Mouse (Mus musculus): Measurements from ENCODE around the gene Itsn1.

The Itsn1 gene

DNA sequence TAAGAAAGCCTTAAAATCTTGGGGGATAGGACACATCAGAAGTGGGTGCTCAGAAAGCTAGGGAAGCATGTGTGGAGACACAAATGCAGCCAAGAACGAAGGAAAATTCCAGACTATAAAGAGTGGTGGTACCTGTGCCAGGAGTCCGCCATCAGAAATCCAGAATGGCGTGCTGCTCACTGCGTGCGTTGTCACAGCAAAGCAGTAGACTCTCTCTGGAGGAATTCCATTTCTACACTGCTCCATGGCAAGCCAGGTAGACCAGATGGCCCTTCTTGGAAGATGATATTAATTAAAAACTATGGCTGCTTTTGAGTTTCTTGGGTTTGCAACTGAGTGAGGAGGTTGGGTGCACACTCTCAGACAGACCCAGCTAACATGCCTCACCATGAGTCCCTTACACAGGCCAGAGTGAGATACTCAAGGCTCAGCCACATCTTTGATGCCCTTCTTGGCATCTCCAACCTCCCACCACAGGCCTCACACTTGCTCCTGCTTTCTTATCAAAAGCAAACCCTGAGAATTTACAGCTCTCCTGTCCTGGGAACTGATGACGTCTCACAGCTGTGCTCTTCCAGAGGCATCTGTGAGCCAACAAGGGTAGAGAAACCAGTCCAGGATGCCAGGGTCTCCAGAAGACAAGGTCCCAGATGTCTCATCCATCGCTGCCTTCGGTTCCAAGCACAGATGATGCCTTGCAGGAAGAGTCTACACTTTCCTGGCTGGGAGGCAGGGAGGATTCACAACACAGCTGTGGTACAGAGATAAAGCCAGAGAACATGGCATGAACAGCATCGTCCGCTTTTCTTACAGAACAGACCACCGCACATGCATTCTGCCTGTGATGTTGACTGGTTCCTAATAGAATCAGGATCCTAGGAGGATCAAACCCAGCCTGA lies 152.0 kb downstream of the Itsn1 start:
- DNase-seq: no peak

DNA sequence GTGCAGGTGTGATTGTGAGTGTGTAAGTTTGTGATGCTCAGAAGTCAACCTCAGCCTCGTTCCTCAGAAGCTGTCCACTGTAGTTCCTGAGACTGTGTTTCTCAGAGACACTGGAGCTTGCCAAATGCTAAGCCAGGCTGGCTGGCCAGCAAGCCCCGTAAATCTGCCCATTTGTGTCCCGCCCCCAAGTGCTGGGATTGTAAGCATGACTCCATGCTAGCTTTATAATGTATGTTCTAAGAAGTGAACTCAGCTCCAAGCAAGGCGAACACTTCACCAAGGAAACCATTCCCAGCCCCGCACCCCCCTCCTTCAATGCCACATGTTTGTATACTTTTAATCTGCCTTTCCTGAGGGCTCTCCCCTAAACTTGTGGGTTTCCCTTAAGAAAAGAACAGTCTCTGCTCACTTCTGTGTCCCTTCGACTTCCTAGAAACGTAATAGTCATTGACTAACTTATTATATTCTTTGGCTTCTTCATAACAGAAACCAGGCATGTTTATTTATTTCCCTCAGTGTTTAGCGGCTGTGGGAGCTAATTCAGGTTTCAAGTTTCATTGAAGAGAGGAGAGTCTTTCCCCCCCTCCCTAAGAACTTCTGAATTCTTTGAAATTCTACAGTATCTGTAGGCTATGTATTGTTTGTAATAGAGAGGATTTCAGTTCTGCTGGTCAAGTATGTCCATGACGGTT lies 153.2 kb downstream of the Itsn1 start:
- DNase-seq: no peak

DNA sequence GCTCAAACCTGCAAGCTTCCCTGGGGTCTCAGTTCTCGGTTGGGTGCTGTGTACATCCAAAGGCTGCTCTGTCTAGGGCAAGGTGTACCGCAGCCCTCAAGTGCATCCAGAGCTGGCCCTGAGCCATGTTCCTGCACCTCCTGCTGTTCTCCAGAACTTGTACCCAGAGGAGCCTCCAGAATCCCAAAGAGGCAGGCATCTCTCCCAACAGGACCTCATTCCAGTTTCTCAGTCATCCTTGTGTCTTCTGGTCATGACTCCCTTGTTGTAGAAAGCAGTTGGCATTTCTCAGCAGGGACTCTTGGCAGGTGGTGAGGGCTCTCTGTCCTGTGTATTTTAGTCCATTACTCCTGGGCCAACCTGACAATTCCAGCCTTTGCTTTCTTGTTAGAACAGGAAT lies 154.6 kb downstream of the Itsn1 start:
- DNase-seq: no peak

DNA sequence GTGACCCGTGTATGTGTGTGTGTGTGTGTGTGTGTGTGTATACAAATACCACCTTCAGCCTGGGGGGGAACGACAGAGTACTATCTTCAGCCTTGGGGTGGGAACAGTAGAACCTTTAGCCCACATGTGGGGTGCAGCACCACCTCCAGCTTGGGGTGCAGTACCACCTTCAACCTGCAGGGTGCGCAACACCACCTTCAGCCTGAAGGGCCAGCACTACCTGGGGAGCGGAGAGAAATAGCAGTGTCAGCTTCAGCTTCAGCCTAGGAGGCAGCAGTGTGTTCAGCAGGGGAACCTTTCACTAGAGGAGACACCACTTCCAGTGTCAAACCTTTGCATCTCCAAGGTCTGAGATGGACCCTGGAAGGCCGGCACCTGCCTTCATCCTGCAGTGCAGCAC lies 155.1 kb downstream of the Itsn1 start:
- DNase-seq: peak; percentile 53

DNA sequence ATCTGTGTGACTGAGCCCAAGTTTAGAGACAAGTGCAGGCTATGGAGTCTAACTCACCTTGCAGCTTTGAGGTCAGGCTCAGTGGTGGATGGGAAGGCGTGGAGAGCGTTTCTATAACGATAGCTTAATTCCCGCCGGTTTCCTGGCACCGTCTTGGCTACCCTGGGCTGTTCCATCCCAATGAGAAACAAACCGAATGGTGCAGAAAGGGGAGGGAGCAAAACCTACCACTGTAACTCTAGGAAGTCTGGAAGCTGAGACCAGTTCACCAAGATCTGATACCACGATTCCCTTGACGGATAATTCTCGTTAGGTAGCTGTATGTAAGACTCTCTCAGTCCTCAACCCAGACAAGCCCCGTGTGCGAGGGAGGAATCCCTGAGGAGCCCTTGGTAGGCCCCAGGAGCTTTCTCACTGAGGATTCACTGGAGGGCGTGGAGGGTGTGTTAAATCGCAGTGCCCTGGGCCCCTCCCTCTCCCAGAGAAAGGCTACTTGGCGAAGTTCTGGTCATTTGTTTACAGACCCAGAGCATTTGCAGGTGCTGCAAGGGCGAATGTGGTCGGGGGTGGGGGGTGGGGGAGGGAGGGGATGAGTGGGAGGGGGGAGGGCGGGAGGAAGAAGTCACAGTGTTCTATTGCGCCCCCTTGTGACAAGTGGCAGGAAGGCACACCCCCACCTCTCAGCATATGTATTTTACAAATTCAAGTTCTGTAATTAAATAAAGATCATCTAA lies 156.5 kb downstream of the Itsn1 start:
- peak; percentile 66 for DNase-seq

DNA sequence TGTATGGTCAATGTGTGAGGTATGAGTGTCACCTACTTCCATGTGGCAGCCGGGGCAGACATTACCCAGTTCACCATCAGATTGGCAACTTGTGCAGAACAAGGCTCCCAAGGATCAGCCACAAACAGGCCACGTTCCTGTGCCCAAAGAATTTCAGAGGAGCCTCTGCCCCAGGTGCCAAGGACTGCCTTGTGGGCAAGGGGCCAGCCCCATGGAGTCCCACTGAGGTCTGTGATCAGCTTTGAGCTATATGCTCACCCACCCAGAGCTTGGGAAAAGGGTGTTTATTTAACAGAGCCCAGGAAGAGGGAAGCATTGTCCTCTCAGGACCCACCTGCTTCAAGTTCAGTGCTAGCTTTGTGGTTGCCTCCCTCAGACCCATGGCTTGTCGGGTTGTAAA lies 159.3 kb downstream of the Itsn1 start:
- DNase-seq: no peak

DNA sequence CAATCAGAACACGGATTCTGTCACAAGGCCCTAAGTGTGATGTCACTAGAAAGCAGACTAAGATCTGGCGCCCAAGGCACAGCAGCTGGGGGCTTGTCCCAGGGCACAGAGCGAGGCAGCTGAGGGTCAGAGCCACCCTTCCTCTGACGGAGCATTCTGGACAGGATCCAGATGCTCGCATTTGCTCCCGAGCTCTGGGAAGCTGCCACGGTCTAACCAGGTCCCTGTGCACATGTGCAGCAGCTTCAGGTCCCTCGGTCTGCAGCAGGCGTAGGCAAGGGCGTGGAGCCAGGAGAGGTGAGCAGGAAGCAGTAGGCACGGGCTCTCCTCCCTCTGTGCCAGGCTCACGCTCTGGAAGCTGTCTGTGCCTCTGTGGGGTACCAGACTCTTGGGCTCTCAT lies 160.8 kb downstream of the Itsn1 start:
- peak; percentile 67 for DNase-seq

DNA sequence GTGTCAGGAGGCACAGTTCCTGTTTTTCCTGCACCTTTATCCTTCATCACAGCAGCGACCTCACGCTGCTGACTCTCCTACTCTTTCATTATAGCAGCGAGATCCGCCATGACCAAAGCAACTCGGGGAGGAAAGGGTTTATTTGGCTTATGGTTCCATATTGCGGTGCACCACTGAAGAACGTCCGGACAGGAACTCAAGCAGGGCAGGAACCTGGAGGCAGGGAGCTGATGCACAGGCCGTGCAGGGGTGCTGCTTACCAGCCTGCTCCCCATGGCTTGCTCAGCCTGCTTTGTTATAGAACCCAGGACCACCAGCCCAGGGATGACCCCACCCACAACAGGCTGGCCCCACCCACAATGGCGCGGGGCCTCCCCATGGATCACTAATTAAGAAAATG lies 162.1 kb downstream of the Itsn1 start:
- DNase-seq: no peak

DNA sequence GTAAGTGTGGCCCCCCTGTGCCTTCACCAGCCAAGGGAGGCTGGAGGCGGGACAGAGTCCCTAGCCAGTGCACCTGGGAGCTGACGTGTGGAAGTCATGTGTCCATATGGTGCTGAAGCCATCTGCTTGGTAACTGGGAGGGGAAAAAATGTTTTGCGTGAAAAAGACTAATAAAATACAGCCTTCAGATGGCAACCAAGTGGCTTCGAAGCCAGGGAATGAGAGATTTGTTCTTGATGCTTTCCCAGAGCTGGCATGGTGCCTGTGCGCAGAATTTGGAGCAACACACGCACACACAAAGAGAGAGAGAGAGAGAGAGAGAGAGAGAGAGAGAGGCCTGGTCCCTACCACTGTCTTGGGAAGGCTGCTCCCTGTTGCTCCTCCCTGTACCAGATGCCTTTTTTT lies 167.3 kb downstream of the Itsn1 start:
- DNase-seq: no peak

DNA sequence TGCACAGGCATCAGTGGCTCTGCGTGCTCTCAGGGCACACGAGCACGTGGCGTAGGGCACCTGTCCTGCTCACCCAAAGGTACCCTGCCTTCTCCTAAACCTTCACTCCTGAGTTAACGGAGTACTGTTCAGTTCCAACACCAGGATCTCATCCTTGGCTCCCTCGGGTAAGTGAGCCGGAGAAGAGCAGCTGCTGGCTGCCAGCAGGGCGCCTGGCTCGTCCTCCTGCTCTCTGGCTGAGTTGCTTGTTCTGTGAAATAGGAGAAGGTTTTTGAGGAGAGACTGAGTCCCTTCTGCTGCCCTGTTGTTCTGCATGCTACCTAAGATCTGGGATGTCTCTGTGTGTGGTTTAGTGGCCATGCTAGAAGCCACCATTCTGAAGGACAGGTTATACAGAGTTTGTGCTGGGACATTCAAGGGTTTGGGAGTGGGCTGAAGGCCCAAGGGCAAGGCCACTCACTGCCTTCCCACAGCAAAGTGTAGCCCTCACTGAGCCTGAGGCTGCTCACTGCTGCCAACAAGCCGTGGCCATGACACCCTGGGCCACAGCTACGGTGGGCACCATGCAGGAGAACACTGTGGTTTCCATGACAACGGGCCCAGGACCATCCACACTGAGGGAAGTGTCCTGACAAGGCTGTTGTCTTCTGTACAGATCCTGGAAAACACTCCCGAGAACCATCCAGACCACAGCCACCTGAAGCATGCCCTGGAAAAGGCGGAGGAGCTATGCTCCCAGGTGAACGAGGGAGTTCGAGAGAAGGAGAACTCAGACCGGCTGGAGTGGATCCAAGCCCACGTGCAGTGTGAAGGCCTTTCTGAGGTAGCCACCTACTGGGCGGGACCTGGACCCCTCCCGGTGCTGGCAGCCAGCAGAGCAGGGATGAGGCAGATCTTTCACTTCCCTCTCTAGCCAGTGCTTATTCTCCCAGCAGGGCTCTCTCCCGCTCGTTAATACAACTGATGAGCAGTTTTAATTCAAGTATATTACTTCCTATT lies 170.1 kb downstream of the Itsn1 start:
- DNase-seq: no peak

DNA sequence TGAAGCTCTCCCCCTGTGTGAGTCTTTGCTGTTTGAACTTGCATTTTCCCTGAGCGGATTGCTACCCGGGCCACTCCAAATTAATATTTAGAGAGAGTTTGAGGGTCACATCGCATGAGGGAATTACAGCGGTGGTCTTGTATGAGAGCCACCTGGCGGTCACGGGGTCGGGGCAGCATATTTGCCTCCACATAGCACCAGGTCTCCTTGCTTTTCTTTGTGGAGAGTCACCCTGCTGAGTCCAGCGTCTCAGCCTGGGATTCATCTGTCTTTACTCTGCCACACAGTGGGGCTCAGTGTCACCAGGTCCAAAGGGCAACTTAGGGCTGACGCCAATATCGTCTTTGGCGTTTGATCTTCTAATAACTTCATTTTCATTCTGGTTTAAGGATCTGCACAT lies 171.2 kb downstream of the Itsn1 start:
- DNase-seq: no peak

DNA sequence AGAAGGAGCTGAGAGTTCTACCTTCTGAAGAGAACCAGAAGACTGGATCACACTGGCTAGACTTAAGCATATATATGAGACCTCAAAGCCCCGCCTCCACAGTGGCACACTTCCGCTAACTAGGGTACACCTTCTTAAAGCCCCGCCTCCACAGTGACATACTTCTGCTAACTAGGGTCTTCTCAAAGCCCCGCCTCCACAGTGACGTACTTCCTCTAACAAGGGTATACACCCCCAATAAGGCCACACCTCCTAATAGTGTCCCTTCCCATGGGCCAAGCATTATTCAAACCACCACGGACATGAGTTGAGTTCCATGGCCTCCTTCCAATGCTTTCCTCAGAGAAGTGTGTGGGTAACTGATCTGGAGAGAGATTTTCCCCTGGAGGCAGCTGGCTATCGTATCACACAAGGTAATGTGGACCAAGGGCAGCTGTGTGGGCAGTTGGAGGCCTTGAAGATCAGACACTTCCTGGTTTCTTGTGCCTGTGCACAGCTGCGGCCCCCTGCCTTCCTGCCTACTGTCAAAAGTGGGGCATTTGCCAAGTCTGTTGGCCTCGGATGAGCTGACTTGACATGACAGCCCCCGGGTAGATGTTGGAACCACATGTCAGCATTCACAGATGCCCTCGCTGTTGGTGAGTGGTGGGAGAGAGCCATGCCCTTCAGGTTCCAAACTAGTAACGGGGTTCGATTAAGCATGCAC lies 174.9 kb downstream of the Itsn1 start:
- no peak for DNase-seq

DNA sequence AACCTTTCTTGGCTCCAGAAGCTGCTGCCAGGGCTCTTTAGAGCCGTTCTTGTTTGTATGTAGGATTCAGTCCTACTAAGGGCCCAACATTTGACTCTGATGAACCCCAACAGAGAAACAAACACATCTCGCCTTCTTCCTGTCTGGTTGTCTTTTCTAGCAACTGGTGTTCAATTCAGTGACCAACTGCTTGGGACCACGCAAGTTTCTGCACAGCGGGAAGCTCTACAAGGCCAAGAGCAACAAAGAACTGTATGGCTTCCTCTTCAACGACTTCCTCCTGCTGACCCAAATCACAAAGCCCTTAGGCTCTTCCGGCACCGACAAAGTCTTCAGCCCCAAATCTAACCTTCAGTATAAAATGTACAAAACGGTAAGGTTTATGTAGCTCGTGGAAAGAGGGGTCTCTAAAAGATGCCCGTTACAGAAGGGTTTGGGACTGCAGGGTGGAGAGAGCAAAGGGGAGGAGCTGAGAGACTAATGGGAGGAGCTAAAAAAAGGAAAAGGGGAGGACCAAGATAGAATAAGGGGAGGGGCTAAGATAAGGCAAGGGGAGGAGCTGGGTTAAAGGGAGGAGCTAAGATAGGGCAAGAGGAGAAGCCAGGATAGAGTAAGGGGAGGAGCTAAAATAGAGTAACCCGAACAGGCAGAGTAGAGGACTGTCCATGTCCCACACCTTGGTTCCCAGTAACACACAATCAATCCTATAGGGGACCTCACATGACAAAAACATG lies 176.2 kb downstream of the Itsn1 start:
- DNase-seq: no peak

DNA sequence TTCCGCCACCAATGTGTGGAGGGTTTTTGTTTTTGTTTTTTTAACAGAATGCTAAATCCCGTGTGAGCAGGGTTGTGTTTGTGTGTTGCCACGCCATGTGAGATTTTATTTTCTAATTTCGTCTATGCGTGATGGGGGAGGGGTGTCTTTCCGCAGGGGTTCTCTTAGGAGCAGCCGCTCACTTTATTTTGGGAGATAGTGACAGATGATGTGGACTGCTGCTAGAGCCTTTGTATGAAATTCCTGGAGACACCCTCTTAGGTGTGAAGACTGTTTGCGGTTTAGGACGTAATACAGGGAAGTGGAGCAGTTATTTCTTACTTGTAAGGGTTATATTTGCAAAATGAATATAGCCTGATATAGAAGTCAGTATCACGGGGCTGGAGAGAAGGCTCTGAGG lies 176.9 kb downstream of the Itsn1 start:
- DNase-seq: no peak

DNA sequence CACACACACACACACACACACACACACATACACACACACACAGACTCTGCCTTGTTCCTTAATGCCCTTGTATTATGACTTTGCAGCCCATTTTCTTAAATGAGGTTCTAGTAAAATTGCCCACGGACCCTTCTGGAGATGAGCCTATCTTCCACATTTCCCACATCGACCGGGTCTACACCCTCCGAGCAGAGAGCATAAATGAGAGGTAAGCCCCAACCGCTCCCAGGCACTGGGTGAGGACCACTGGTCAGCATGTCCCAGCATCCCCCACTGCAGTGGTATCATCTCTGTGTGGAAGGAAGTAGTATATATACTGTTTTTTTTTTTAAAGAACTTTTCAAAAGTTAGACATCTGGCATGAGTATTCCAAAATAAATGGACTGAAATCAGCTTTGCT lies 177.6 kb downstream of the Itsn1 start:
- DNase-seq: no peak

DNA sequence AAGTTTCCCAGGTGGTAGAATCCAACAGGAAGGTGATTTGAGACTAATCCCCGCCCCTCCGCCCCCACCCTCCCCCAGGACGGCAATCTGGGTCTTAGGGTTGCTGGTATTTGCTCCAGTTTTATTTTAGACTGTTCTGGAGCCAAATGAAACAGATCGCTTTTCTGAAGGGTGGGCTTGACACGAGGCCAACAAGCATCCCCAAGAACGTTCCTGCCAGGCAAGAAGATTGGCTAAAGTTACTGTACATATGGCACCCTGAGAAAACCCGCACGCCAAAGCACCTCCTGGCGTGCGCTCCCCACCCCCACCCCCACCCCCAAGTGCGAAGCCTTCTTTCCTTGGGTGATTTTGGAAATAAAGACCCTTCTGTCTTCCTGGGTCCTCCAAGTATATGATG lies 178.1 kb downstream of the Itsn1 start:
- DNase-seq: no peak

DNA sequence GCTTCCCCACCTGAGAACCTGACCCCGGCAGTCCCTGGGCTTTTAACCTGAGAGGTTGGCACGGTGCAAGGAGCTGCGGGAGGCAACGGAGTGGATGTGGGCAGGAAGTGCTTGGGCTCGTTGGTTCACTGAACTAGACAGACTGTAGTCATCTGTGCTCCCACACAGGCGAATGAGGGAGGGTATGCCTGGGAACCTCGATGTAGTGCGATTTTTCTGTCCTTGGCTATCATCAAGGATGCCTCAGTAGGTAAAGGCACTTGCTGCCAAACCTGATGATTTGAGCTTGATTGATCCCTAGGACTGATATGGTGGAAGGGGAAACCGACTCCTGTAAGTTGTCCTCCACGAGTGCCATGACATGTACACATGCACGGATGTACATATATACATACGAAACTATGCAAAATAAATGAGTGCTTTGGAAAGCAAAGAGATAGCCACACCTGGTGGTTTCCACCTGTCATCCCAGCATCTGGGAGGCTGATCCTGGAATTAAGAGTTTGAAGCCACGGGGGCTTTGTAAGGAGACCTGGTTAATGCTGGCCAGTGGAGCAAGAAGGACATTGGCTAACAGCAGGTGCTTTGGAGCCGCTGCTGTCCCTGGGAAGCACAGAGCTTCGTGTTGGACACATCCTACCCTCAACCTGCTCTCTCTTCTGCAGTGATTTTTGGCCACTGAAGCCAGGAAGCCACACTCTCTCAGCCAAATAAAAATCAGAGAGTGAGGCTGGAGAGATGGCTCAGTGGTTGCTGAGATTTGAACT lies 180.7 kb downstream of the Itsn1 start:
- DNase-seq: no peak

DNA sequence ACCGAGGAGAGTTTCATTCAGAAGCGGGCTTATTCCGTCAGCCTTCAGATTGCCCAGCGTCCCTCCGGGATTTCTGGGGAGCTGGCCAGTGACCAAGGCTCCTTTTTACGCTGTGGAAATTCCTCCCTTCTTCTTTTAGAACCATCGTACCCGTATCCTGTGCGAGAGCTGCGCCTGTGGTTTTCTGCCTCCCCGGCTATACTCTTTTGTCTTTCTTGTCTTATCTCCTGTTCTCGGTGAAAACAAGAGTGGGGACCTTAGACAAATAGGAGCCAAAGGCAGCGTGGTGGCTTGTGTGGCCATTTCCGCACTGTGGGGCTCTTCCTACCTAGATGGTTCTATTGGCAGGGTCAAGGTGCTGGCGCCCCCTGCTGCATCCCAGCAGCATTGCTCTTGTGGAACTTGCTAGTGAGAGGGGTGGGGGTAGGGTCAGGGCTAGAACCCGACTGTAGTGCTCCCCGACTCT lies 188.6 kb downstream of the Itsn1 start:
- peak; percentile 92 for DNase-seq

DNA sequence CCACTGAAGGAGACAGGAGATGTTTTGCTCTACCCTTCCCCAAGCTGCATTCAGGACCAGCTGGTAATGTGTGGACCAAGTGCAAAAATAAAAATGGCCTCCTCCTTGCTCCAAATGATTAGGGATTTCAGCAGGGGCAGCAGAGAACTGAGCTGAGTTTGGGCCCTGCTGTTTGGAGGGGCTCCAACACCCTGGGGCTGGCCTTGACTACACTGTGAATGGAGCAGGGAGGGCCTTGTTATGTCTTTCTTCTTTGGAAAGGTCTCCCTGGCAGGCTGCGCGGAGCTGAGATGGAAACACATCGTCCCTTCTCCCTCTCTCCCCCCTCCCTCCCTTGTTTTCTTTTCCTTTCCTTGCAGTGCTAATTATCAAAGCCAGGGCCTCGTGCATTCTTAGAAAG lies 189.4 kb downstream of the Itsn1 start:
- DNase-seq: no peak

DNA sequence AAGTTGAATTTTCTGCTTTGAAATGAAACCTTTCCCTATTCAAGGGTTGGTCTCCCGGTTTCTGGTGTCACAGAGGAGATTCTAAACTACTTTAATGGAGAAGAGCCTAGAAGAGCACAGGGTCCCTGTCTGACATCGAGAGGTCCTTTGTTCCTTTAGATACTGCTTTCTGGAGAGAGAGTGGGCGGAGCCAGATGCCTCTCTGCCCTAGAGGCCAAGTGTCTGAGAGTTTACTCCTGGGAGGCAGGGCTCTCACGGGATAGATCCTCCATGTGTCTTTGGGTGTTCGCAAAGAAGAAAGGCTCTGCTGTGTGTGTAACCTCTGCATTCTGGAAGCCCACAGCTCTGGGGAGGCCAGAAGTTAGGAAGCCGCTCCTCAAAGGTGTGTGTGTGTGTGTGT lies 190.0 kb downstream of the Itsn1 start:
- no peak for DNase-seq
